Mouse (Mus musculus) bone marrow, adult 2 months (tissue): ENCODE measurements around the gene Hnrnpa2b1.

Experiments used
- CTCF ChIP-seq: fragments of 200-500 bp; IDR thresholded peaks from 2 replicates; pipeline ENCODE4 v1.5.1; 2011; ENCODE audit warnings: low read length, control low read depth; ENCODE audit not compliant: control insufficient read depth, insufficient read depth
- POLR2A ChIP-seq: fragments of 200-500 bp; IDR thresholded peaks from 2 replicates; pipeline ENCODE4 v1.6.1; 2011; ENCODE audit warnings: low read depth, mild to moderate bottlenecking, control low read depth, low read length, borderline replicate concordance; ENCODE audit not compliant: control insufficient read depth

DNA sequence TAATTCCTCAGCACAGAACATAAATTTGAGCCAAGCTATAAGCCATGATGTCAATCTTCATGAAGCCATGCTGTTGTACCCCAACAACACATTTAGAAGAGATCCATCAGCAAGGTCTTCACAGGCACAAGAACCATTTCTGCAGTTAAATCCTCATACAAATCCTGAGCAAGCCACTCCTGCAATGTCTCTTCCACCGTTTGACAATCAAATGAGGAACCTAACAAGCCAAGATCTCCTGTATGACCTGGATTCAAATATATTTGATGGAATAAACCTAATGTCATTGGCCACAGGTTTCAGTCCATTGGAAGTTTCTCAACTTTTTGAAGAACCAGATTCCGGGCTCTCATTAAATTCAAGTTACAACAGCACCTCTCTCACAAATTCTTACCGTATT lies 12.4 kb downstream of the Hnrnpa2b1 start:
- TF ChIP-seq POLR2A (no peak), CTCF (no peak)
